Mouse (Mus musculus) embryonic facial prominence, embryonic 12.5 days (tissue): ENCODE measurements at regions not wholly inside any gene's neighbourhood (a gene's known extent, or its start where the extent isn't known, plus 50 kb on each side); places are given as distances from the start of the nearest gene placed in this dataset.

Source experiments
- ATAC-seq: fragments of 200-750 bp; cut with Nextera tagmentation; 2 replicates; pipeline ENCODE4 v1.8.0; 2017; ENCODE audit not compliant: insufficient number of reproducible peaks, insufficient read depth, low FRiP score, low TSS enrichment
- H3K27ac ChIP-seq: fragments of 300-500 bp; sonication (generic); 2 replicates; pipeline ENCODE4 v1.5.1; 2016; ENCODE audit warnings: mild to moderate bottlenecking
- H3K27me3 ChIP-seq: fragments of 300-500 bp; sonication (generic); 2 replicates; pipeline ENCODE4 v1.6.1; 2016; ENCODE audit warnings: mild to moderate bottlenecking, moderate library complexity
- H3K36me3 ChIP-seq: fragments of 300-500 bp; sonication (generic); 2 replicates; pipeline ENCODE4 v1.6.1; 2016; ENCODE audit warnings: mild to moderate bottlenecking
- H3K4me1 ChIP-seq: fragments of 300-500 bp; sonication (generic); 2 replicates; pipeline ENCODE4 v1.6.1; 2016
- H3K4me2 ChIP-seq: fragments of 300-500 bp; sonication (generic); replicated peaks from 2 replicates; pipeline ENCODE4 v1.6.1; 2016; ENCODE audit warnings: mild to moderate bottlenecking, moderate library complexity
- H3K4me3 ChIP-seq: fragments of 300-500 bp; sonication (generic); 2 replicates; pipeline ENCODE4 v1.5.1; 2016; ENCODE audit warnings: mild to moderate bottlenecking
- H3K9ac ChIP-seq: fragments of 300-500 bp; sonication (generic); 2 replicates; pipeline ENCODE4 v1.6.1; 2016; ENCODE audit warnings: mild to moderate bottlenecking, moderate library complexity
- H3K9me3 ChIP-seq: fragments of 300-500 bp; sonication (generic); 2 replicates; pipeline ENCODE4 v1.6.1; 2016; ENCODE audit warnings: mild to moderate bottlenecking, moderate library complexity
- WGBS: fragments of 180-500 bp; shearing (Covaris S2); methylation state at CpG from one replicate; pipeline ENCODE4 v1.1.7; 2016; 5-methylcytosine and 5-hydroxymethylcytosine counted together

- Histone ChIP-seq H3K4me2 (no peak overlapping the region), H3K9me3 (no peaks in the 10 kb centered on the region), H3K36me3 (no peaks in the 10 kb centered on the region), H3K27ac (no peak overlapping the region), H3K27me3 (no peaks in the 10 kb centered on the region), H3K9ac (no peak overlapping the region), H3K4me3 (no peak overlapping the region), H3K4me1 (no peaks in the 10 kb centered on the region)
- 57% methylated on average over 6 of the region's 6 CpGs for WGBS
- no peak for ATAC-seq
Measured at GRCm38 (mm10) chr2:147961633-147962032, 85.1 kb downstream of the Foxa2 start.

GRCm38 (mm10) chr2:147954183-147954582 lies 92.6 kb downstream of the Foxa2 start:
- Histone ChIP-seq H3K27me3 (no peaks in the 10 kb centered on the region), H3K36me3 (no peaks in the 10 kb centered on the region), H3K4me2 (no peak overlapping the region), H3K9ac (no peak overlapping the region), H3K27ac (no peak overlapping the region), H3K9me3 (no peaks in the 10 kb centered on the region), H3K4me3 (no peak overlapping the region), H3K4me1 (no peaks in the 10 kb centered on the region)
- no peak for ATAC-seq
- 34% methylated on average over 2 of the region's 2 CpGs for WGBS

- WGBS = 90% methylated on average over 5 of the region's 5 CpGs
- no peaks in the 10 kb centered on the region for H3K9me3 ChIP-seq
- H3K9ac ChIP-seq = no peak overlapping the region
- no peak overlapping the region for H3K27ac ChIP-seq
- no peak for ATAC-seq
- H3K4me2 ChIP-seq = no peak overlapping the region
- no peaks in the 10 kb centered on the region for H3K4me1 ChIP-seq
- no peaks in the 10 kb centered on the region for H3K36me3 ChIP-seq
- H3K4me3 ChIP-seq = no peak overlapping the region
- no peaks in the 10 kb centered on the region for H3K27me3 ChIP-seq
Measured at GRCm38 (mm10) chr2:147951233-147951632, 95.5 kb downstream of the Foxa2 start.

GRCm38 (mm10) chr2:147944171-147945040 lies 102.4 kb downstream of the Foxa2 start:
- Histone ChIP-seq H3K9ac (no peak overlapping the region), H3K27ac (no peak overlapping the region), H3K4me2 (no peak overlapping the region), H3K36me3 (no peaks in the 10 kb centered on the region), H3K4me3 (no peak overlapping the region), H3K9me3 (no peaks in the 10 kb centered on the region), H3K4me1 (no peaks in the 10 kb centered on the region), H3K27me3 (no peaks in the 10 kb centered on the region)
- WGBS = 78% methylated on average over 7 of the region's 7 CpGs
- no peak for ATAC-seq

- Histone ChIP-seq H3K9me3 (no peaks in the 10 kb centered on the region), H3K9ac (no peak overlapping the region), H3K27me3 (no peaks in the 10 kb centered on the region), H3K4me3 (no peak overlapping the region), H3K36me3 (no peaks in the 10 kb centered on the region), H3K4me2 (no peak overlapping the region), H3K4me1 (no peaks in the 10 kb centered on the region), H3K27ac (no peak overlapping the region)
- WGBS = 73% methylated on average over 4 of the region's 4 CpGs
- no peak for ATAC-seq
Measured at GRCm38 (mm10) chr2:147942591-147942990, 104.2 kb downstream of the Foxa2 start.

GRCm38 (mm10) chr2:147941319-147941718 lies 105.5 kb downstream of the Foxa2 start:
- Histone ChIP-seq H3K4me3 (no peak overlapping the region), H3K27ac (no peak overlapping the region), H3K9ac (no peak overlapping the region), H3K27me3 (no peaks in the 10 kb centered on the region), H3K9me3 (no peaks in the 10 kb centered on the region), H3K4me2 (no peak overlapping the region), H3K4me1 (no peaks in the 10 kb centered on the region), H3K36me3 (no peaks in the 10 kb centered on the region)
- no peak for ATAC-seq
- 9% methylated on average over 4 of the region's 4 CpGs for WGBS

GRCm38 (mm10) chr2:147932494-147932893 lies 114.3 kb downstream of the Foxa2 start:
- WGBS = 87% methylated on average over 2 of the region's 2 CpGs
- H3K4me2 ChIP-seq = no peak overlapping the region
- H3K9ac ChIP-seq = no peak overlapping the region
- no peak overlapping the region for H3K27ac ChIP-seq
- H3K36me3 ChIP-seq = no peaks in the 10 kb centered on the region
- no peaks in the 10 kb centered on the region for H3K4me1 ChIP-seq
- no peak overlapping the region for H3K4me3 ChIP-seq
- H3K9me3 ChIP-seq = no peaks in the 10 kb centered on the region
- no peaks in the 10 kb centered on the region for H3K27me3 ChIP-seq
- no peak for ATAC-seq

- ATAC-seq = no peak
- H3K4me1 ChIP-seq = no peaks in the 10 kb centered on the region
- no peaks in the 10 kb centered on the region for H3K36me3 ChIP-seq
- H3K27ac ChIP-seq = no peak overlapping the region
- no peaks in the 10 kb centered on the region for H3K9me3 ChIP-seq
- no peak overlapping the region for H3K4me3 ChIP-seq
- H3K27me3 ChIP-seq = no peaks in the 10 kb centered on the region
- H3K9ac ChIP-seq = no peak overlapping the region
- H3K4me2 ChIP-seq = no peak overlapping the region
- WGBS = 65% methylated on average over 5 of the region's 5 CpGs
Measured at GRCm38 (mm10) chr2:147929031-147929711, 117.6 kb downstream of the Foxa2 start.

GRCm38 (mm10) chr2:147927792-147928670 lies 118.7 kb downstream of the Foxa2 start:
- no peak for ATAC-seq
- H3K4me2 ChIP-seq = no peak overlapping the region
- no peak overlapping the region for H3K4me3 ChIP-seq
- no peaks in the 10 kb centered on the region for H3K9me3 ChIP-seq
- 51% methylated on average over 10 of the region's 10 CpGs for WGBS
- H3K4me1 ChIP-seq = no peaks in the 10 kb centered on the region
- no peak overlapping the region for H3K27ac ChIP-seq
- no peaks in the 10 kb centered on the region for H3K27me3 ChIP-seq
- no peaks in the 10 kb centered on the region for H3K36me3 ChIP-seq
- no peak overlapping the region for H3K9ac ChIP-seq

GRCm38 (mm10) chr2:147926861-147927260 lies 119.9 kb downstream of the Foxa2 start:
- H3K9me3 ChIP-seq = no peaks in the 10 kb centered on the region
- 84% methylated on average over 3 of the region's 3 CpGs for WGBS

GRCm38 (mm10) chr2:147907341-147907740 lies 139.4 kb downstream of the Foxa2 start:
- no peaks in the 10 kb centered on the region for H3K4me1 ChIP-seq
- no peak overlapping the region for H3K4me2 ChIP-seq
- no peak overlapping the region for H3K4me3 ChIP-seq
- no peak for ATAC-seq
- H3K27me3 ChIP-seq = peaks cover 5% of the 10 kb centered on the region
- no peaks in the 10 kb centered on the region for H3K36me3 ChIP-seq
- WGBS = 61% methylated on average over 6 of the region's 6 CpGs
- H3K9me3 ChIP-seq = no peaks in the 10 kb centered on the region
- H3K9ac ChIP-seq = no peak overlapping the region
- H3K27ac ChIP-seq = no peak overlapping the region

More at GRCm38 (mm10) chr2:147926861-147927260, 119.9 kb downstream of the Foxa2 start:
- no peaks in the 10 kb centered on the region for H3K36me3 ChIP-seq
- no peak overlapping the region for H3K9ac ChIP-seq
- H3K27me3 ChIP-seq = no peaks in the 10 kb centered on the region
- H3K27ac ChIP-seq = no peak overlapping the region
- H3K4me2 ChIP-seq = no peak overlapping the region
- H3K4me3 ChIP-seq = no peak overlapping the region
- no peaks in the 10 kb centered on the region for H3K4me1 ChIP-seq
- ATAC-seq = no peak
